Comparison of ENCODE assay signal across 21 mouse cellular contexts in the genomic region with DNA sequence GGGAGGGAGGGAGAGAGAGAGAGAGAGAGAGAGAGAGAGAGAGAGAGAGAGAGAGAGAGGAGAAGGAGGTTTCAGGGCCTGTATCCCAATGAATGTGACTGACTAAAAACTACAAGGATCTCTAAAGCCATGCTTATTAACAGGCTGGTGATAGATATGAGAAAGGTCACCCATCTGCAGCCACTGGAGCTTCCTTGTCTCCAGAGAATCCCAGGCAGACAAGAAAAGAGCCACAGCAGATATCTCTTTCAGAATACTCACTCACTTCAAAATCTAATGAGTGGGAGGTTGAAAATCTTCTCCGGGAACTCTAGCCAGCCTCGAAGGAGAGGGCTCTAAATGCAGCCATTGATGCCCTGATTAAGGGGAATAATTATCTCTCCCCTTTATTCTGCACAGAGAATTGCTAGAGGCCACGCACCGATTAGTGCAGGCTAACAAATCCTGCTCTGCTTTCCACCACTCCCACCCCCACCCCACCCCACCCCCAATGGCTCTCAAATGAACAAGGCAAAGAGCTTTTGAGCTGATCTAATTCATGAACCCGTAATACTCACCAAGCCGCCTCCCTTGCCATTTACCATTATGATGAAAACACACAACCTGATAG.
DNase-seq lines count a peak whose midpoint lies in the region; ATAC-seq lines count a peak whose summit lies in the region.
"Had no signal": no experiment of that assay in that cellular context is flagged by ENCODE, and none has a peak within 500 bp of the region (broad histone marks: within the 10 kb centered on the region; RNA-seq: fewer than 3 reads in every experiment).

No protein-coding gene starts in this region.

- no peak for ATAC-seq in hindbrain, embryonic 16.5 days
- ATAC-seq in forebrain, embryonic 15.5 days (replicated peaks): peak; percentile 66; the same call in 1 of the 2 replicates
- ATAC-seq in midbrain, embryonic 14.5 days (ENCODE audit: low FRiP score, low TSS enrichment): no peak
- no peak for ATAC-seq in granulocyte monocyte progenitor cell, adult 5-6 weeks (replicated peaks; ENCODE audit: poor library complexity, severe bottlenecking)
- no peak for ATAC-seq in megakaryocyte progenitor cell, adult 5-6 weeks (replicated peaks; ENCODE audit: poor library complexity)
- ATAC-seq: intestine, postnatal 0 days had no signal

- no peaks in the 10 kb centered on the region for H3K36me3 ChIP-seq in hindbrain, embryonic 10.5 days
- H3K36me3 ChIP-seq in hindbrain, embryonic 16.5 days (ENCODE audit: control insufficient read depth, insufficient read depth, low read length): no peaks in the 10 kb centered on the region
- H3K36me3 ChIP-seq in forebrain, embryonic 15.5 days: no peaks in the 10 kb centered on the region
- no peaks in the 10 kb centered on the region for H3K36me3 ChIP-seq in midbrain, embryonic 14.5 days (ENCODE audit: control insufficient read depth, insufficient read depth, low read length)
- H3K36me3 ChIP-seq: embryonic facial prominence, embryonic 15.5 days; heart, embryonic 15.5 days; lung, embryonic 15.5 days had no signal

- no peaks in the 10 kb centered on the region for H3K27me3 ChIP-seq in hindbrain, embryonic 10.5 days (ENCODE audit: insufficient read depth, poor library complexity, severe bottlenecking)
- no peaks in the 10 kb centered on the region for H3K27me3 ChIP-seq in hindbrain, embryonic 16.5 days (replicated peaks; ENCODE audit: control insufficient read depth, insufficient read depth, low read length)
- H3K27me3 ChIP-seq in forebrain, embryonic 15.5 days: no peaks in the 10 kb centered on the region
- H3K27me3 ChIP-seq in midbrain, embryonic 14.5 days (ENCODE audit: control insufficient read depth, insufficient read depth, low read length): no peaks in the 10 kb centered on the region
- H3K27me3 ChIP-seq: embryonic facial prominence, embryonic 15.5 days; heart, embryonic 15.5 days; lung, embryonic 15.5 days had no signal

- H3K27ac ChIP-seq in hindbrain, embryonic 10.5 days: peak overlapping the region; percentile 56
- no peak overlapping the region for H3K27ac ChIP-seq in hindbrain, embryonic 16.5 days (ENCODE audit: low read depth, low read length)
- H3K27ac ChIP-seq in forebrain, embryonic 15.5 days (replicated peaks): peak overlapping the region; percentile 14; the same call in 1 of the 2 replicates
- 0 out of 2 replicates have a peak overlapping the region, but pooled peaks have one; percentile 27 for H3K27ac ChIP-seq in midbrain, embryonic 14.5 days (replicated peaks; ENCODE audit: low read depth, low read length)
- H3K27ac ChIP-seq: embryonic facial prominence, embryonic 15.5 days; gastrocnemius, adult 2 months; heart, adult 2 months; heart, embryonic 15.5 days; kidney, postnatal 0 days; layer of hippocampus, adult 2 months; limb, embryonic 10.5 days; lung, embryonic 15.5 days; macrophage had no signal

- H3K9me3 ChIP-seq in hindbrain, embryonic 10.5 days: peaks cover 6% of the 10 kb centered on the region
- H3K9me3 ChIP-seq in hindbrain, embryonic 16.5 days (ENCODE audit: control insufficient read depth, low read length): no peaks in the 10 kb centered on the region
- no peaks in the 10 kb centered on the region for H3K9me3 ChIP-seq in forebrain, embryonic 15.5 days
- H3K9me3 ChIP-seq in midbrain, embryonic 14.5 days (ENCODE audit: control insufficient read depth, low read length): no peaks in the 10 kb centered on the region
- H3K9me3 ChIP-seq: embryonic facial prominence, embryonic 15.5 days; heart, embryonic 15.5 days; limb, embryonic 10.5 days; lung, embryonic 15.5 days had no signal

- H3K4me3 ChIP-seq in hindbrain, embryonic 10.5 days: no peak overlapping the region
- no peak overlapping the region for H3K4me3 ChIP-seq in hindbrain, embryonic 16.5 days (ENCODE audit: low read length)
- no peak overlapping the region for H3K4me3 ChIP-seq in forebrain, embryonic 15.5 days
- H3K4me3 ChIP-seq in midbrain, embryonic 14.5 days (replicated peaks; ENCODE audit: low read depth, low read length): no peak overlapping the region
- H3K4me3 ChIP-seq: embryonic facial prominence, embryonic 15.5 days; gastrocnemius, adult 2 months; heart, adult 2 months; heart, embryonic 15.5 days; layer of hippocampus, adult 2 months; limb, embryonic 10.5 days; lung, embryonic 15.5 days had no signal

- 31% methylated on average over 6 of the region's 6 CpGs for WGBS in hindbrain, embryonic 10.5 days
- 24% methylated on average over 6 of the region's 6 CpGs for WGBS in hindbrain, embryonic 16.5 days
- 7% methylated on average over 6 of the region's 6 CpGs for WGBS in forebrain, embryonic 15.5 days
- WGBS in midbrain, embryonic 14.5 days: 4% methylated on average over 6 of the region's 6 CpGs

- no peak overlapping the region; the same call in 1 of the 2 replicates for H3K9ac ChIP-seq in hindbrain, embryonic 16.5 days (ENCODE audit: low read depth, low read length)
- no peak overlapping the region for H3K9ac ChIP-seq in forebrain, embryonic 15.5 days (replicated peaks)
- no peak overlapping the region for H3K9ac ChIP-seq in midbrain, embryonic 14.5 days (replicated peaks; ENCODE audit: low read length)
- H3K9ac ChIP-seq: embryonic facial prominence, embryonic 15.5 days; heart, embryonic 15.5 days; lung, embryonic 15.5 days had no signal

- peaks cover 9% of the 10 kb centered on the region for H3K4me1 ChIP-seq in hindbrain, embryonic 10.5 days (replicated peaks)
- peaks cover 2% of the 10 kb centered on the region; the same call in 1 of the 2 replicates for H3K4me1 ChIP-seq in hindbrain, embryonic 16.5 days (ENCODE audit: control insufficient read depth, insufficient read depth, low read depth, low read length)
- H3K4me1 ChIP-seq in forebrain, embryonic 15.5 days: peaks cover 7% of the 10 kb centered on the region
- H3K4me1 ChIP-seq in midbrain, embryonic 14.5 days (ENCODE audit: control insufficient read depth, insufficient read depth, low read length): peaks cover 8% of the 10 kb centered on the region
- H3K4me1 ChIP-seq: embryonic facial prominence, embryonic 15.5 days; heart, embryonic 15.5 days; lung, embryonic 15.5 days had no signal

- H3K4me2 ChIP-seq in hindbrain, embryonic 16.5 days (ENCODE audit: low read length): no peak overlapping the region
- no peak overlapping the region for H3K4me2 ChIP-seq in forebrain, embryonic 15.5 days (replicated peaks)
- H3K4me2 ChIP-seq in midbrain, embryonic 14.5 days (ENCODE audit: low read length): no peak overlapping the region
- H3K4me2 ChIP-seq: embryonic facial prominence, embryonic 15.5 days; heart, embryonic 15.5 days; liver, embryonic 11.5 days; lung, embryonic 15.5 days had no signal

- DNase-seq in hindbrain, embryonic 10.5 days (ENCODE audit: low spot score): peak; percentile 8
- peak; percentile 12 for DNase-seq in embryo, embryonic 9.5 days (ENCODE audit: extremely low spot score)
- DNase-seq in midbrain, embryonic 14.5 days: peak; percentile 52
- DNase-seq in gastrocnemius, postnatal 4 days (ENCODE audit: low spot score in 2 of 2): no peak
- DNase-seq: cerebellum, adult 11 months; cerebellum, postnatal 25 days; gastrocnemius, adult 2 months; heart, adult 2 months had no signal

Comparison
In these comparisons a context has a peak if more than half of its experiments do, and no peak if none do; other contexts are left out.
1. DNase-seq: peak in hindbrain, embryonic 10.5 days (single experiment), embryo, embryonic 9.5 days (single experiment) and midbrain, embryonic 14.5 days (single experiment); none in gastrocnemius, postnatal 4 days (0 of 2).